Mouse (Mus musculus): ENCODE data around the gene Acsf3. TPM values are rescaled to one million over a fixed set of nuclear protein-coding genes. Genes with fewer than 3 reads are reported as not detected.

Gene Acsf3
- total RNA-seq, 2 experiments from 2014 or later, result 17.7 to 21.0 TPM

DNA sequence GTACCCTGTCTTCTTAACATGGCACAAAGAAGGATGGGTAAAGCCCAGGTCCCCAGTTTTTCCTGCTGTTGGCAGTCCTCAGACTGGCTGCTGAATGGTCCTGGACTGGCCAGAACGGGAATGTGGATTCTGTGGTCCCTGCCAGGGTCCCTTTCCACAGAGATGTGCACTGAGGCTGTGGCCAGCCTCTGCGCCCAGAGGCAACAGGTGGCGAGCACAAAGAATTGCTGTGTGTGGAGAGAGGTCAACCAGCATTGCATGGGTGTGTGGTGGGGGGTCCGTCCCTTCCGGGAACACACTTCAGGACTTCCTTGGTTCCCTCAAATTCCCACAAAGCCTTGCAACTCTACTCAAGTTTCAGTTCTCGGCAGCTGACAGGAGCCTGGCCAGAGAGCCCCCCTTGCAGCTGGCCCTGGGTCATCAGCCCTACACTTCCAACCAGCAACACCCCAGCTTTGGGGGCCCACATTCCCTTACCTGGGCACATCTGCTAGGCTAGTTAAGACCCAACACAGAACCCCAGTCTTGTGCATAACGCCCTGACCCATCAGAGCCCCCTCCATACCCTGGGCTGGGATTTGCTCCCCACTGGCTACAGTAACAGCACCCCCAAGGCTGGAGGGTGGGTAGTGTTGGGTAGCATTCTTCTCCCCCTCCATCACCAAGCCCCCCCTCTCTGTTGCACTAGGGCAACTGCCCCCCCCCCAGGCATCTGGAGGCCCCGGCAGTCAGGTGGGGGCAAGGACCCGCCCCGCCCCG lies 74.0 kb downstream of the Acsf3 start:
- no peak for DNase-seq (ENCODE audit: low spot score in 2 of 2)

DNA sequence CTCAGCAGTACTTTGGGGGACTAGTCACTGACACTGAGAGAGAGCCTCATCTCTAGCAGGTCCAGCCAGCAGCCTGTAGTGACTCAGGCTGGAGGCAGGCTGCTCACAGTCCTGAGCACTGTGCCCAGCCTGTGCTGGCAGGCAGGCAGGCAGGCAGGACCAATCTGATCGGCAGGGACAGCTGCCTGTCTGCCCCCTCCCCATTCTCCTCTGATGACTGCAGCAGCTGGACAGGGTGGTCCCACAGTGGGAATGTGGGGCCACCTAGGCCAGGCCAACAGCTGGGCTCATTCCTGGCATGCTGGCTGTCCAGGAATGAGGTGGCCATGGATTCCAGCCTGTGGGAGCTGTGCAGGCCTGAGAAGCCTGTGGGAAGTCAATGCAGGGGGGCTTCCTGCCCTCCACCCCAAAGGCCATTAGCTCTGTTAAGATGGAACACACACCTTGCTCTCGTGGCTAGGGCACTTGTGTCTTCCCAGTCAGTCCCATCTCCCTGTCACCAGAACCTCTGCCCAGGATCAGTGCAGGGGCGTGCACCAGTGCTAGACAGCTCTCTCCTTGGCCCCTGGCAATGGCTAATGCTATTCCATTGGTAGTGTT lies 75.5 kb downstream of the Acsf3 start:
- DNase-seq (ENCODE audit: low spot score in 2 of 2), result no peak

DNA sequence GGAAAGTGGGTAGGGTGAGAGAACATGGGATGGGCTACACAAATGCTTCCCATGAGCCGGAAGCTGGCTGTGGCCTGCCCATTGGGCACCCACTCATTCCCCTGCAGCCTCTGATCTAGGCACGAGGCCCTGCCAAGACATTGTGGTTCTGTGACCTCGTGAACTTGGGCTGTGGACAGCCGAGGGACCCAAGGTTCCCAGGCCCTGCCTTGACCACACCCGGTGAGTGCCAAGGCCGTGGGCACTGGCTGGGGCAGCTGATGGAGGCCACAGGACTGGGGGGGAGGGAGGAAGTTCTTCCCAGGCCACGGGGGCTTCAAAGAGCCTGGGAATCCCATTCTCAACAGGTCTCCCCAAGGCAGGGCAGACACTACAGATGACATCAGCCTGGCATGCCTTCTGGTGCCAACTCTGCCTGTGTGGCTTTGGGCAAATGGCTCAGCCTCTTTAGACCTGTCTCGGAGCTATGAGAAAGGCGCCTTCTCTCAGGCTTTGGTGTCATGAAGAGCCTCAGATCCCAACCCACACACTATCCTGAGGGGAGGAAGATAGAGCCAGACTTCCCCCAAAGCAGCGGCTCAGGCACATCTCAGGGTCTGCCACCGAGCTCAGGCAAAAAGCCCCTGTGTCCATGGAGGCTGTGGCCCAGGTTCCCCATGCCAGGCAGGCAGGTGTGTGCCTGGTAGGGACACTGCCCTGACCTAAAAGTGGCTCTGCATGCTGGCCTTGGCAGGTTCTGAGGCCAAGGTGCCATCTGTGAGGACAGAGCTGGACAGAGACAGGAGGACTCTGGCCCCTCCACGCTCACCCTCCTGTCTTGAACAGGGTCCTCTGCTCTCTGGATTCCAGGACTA lies 76.6 kb downstream of the Acsf3 start:
- no peak for DNase-seq (ENCODE audit: low spot score in 2 of 2)

DNA sequence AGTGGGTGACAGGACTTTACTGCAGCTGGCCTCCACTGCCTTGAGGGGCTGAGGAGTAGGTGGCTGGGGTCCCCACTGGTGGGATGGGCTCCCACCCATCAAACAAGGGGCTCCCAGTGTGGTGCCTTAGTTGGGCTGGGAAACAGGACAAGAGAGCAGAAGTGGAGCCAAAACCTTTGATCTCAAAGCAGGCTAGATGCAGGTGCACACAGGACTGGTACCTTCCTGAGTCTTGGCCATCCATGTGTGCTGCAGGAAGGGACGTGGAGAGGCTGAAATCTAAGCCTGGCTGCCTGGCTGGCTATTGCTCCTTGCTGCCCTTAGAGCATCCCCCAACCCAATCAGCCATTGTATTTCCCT lies 77.2 kb downstream of the Acsf3 start:
- no peak for DNase-seq (ENCODE audit: low spot score in 2 of 2)

DNA sequence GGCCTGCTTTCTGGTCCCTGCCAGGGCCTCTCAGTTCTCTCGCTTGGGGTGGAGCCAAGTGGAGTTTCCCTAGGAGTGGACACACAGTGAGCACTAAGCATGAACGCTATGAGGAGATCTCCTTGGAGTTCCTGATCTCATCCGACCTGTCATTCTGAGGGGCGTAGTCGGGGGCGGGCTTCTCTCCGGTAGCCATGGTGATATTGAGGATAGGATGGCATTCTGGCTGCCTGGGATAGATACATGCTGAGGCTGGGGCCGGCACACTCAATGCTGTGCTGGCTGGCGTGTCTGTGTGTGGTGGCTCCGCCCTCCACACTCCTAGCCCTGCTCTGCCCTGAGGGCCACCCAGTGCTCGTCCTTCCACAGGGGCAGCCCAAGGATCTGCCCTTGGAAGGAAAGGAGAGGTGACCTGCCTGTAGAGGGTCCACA lies 78.1 kb downstream of the Acsf3 start:
- peak in 1 of 2 experiments; percentile 44 for DNase-seq (ENCODE audit: low spot score in 2 of 2)

DNA sequence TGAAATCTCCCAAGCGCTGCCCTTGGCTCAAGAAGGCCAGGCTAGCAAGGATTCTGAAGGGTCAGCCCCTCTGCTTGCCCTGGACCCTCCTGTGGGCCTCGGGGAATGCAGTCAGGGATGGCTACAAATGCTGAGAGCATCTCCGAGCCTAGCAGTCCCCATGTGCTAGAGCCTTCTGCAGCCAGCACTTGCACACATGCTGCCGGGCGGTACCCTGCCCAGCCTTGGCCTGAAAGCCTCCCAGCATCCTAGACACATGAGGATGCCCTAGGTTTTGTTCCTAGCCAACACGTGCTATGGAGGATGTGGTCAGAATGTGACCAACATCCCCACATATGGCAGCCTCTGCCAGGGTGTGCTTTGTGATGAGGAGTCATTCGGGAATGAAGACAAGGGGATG lies 79.1 kb downstream of the Acsf3 start:
- no peak for DNase-seq (ENCODE audit: low spot score in 2 of 2)

DNA sequence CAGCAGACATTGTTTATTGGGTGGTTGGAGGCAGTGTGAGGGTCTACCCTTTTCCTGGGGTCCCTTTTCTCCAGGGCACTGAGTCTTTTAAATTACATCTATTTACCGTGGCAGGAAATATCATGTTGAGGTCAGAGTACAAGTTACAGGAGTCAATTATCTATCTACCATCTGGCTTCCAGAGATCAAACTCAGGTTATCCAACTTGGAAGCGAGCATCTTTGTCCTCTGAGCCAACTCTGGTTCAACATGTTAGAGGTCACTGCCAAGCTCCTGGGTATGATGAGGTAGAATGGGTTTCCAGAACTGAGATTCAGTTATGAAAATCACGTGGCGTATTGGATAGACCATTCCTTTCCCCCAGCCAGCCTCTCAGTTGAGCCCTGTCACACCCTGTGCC lies 79.8 kb downstream of the Acsf3 start:
- no peak for DNase-seq (ENCODE audit: low spot score in 2 of 2)

DNA sequence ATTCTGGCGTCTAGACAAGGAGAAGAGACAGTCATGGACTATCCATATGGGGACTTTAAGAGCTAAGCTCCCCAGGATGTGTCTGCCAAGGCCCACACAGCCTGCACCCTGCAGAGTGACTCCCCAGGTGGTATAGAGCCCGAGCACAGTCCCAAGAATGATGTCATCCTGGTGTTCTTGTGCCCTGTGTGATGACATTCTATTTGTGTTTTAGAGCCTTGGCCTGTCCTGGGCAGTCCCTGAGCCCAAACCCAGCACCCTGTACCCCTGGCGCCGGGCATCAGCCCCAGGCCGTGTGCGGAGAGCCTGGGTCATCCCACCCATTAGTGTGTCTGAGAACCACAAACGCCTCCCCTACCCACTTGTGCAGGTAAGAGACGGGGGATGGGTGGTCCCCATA lies 81.0 kb downstream of the Acsf3 start:
- no peak for DNase-seq (ENCODE audit: low spot score in 2 of 2)

DNA sequence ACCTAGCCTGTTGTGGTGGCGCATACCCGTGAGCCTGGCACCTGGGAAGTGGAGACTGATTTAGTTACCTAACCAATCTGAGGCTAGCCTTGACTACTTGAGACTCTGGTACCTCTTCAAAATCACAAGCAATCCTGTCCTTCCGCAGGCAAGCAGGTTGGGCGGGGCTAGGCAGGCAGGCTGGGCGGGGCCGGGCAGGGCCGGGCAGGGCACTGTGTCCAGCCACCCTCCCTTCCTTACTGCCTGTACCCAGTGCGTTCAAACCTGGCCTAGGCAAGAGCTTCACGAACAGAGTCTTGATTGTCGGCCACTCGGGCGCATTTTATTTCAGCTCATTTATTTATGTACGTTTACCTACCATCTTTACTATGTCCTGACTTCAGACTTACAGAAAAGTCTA lies 84.6 kb downstream of the Acsf3 start:
- no peak for DNase-seq (ENCODE audit: low spot score in 2 of 2)

DNA sequence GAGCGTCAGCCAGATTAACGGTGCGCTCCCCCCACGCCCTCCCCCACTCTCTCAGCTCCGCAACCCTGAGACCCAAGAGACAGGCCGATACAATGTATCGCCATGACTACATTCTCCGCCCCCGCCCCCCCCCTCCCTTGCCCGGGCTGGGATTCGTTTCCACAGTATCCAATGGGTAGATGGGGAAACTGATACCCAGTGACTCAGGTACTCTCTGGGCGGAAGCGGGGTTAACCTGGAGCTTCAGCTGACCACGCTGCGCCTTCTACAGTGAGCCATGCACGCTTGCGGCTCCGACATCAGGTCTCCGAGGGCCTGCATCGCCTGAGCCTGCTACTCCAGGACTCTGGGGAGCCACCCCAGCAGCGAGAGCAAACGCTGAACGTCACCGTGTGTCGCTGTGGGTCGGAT lies 89.4 kb downstream of the Acsf3 start:
- no peak for DNase-seq (ENCODE audit: low spot score in 2 of 2)

DNA sequence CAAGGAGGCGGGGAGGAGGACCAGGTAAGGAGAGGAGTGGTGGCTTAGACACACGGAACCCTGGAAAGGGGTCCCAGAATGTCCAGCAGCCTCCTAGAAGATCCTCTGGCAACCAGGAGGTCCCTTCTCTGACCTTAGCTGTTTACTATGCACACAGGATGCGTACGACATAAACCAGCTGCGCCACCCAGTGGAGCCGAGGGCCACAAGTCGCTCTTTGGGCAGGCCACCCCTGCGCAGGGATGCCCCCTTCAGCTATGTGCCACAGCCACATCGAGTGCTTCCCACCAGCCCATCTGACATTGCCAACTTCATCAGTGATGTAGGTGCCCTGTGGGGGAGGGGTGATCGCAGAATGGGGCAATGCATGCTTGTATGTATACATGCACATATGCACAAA lies 90.2 kb downstream of the Acsf3 start:
- no peak for DNase-seq (ENCODE audit: low spot score in 2 of 2)

DNA sequence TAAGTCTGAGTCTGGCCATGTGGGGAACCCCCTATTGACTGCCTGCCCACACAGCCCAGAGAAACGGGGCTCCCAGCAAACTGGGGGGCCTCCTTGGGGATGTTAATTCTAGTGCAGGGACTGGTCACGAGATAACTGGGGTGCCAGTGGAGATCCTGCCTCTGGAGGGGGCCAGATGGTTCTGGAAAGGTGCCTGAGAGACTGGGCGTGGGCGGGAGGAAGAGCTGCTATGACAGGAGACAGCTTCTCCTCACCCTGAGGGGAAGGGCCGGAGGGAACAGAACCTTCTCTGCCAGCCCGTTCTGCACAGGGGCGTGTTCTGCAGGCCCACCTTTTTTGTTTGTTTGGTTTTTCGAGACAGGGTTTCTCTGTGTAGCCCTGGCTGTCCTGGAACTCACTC lies 90.9 kb downstream of the Acsf3 start:
- no peak for DNase-seq (ENCODE audit: low spot score in 2 of 2)

Other genes starting within 250 kb of the Acsf3 start
- 1 to 10 TPM; 3.2 to 3.5 TPM for gene Piezo1, start 224.2 kb upstream of the Acsf3 start, total RNA-seq (2021)
- 1 to 10 TPM; 1.2 to 1.8 TPM for gene Cdt1, start 207.5 kb upstream of the Acsf3 start, total RNA-seq (2021)
- gene Aprt, start 198.6 kb upstream of the Acsf3 start, total RNA-seq (2021), result 10 to 100 TPM; 58.1 to 61.6 TPM
- gene Galns, start 164.0 kb upstream of the Acsf3 start, total RNA-seq (2021), result 10 to 100 TPM; 10.2 to 10.9 TPM
- gene Trappc2l, start 163.8 kb upstream of the Acsf3 start, total RNA-seq (2021), result 10 to 100 TPM; 82.1 to 82.7 TPM
- gene Pabpn1l, start 152.7 kb upstream of the Acsf3 start, total RNA-seq (2021), result not detected
- gene Cbfa2t3, start 76.4 kb upstream of the Acsf3 start, total RNA-seq (2021), result 10 to 100 TPM; 46.3 to 52.5 TPM
- gene Cdh15, start 72.5 kb downstream of the Acsf3 start, total RNA-seq (2021), result 1 to 10 TPM in 1 of 2 experiments, under 1 TPM in 1; 0.86 to 1.3 TPM